Mouse (Mus musculus) layer of hippocampus, adult 2 months (tissue): ENCODE data around the gene Gucy2d. TPM values are rescaled to one million over a fixed set of nuclear protein-coding genes. Genes with fewer than 3 reads are reported as not detected.

Experiments used
- DNase-seq, 2 experiments: peaks; one replicate each; pipeline ENCODE4 v3.0.0; 2022; ENCODE audit warnings: low spot score in 2 of 2
- H3K27ac ChIP-seq: fragments of 200-600 bp; 2 replicates; pipeline ENCODE4 v1.8.1; 2022
- H3K4me3 ChIP-seq: fragments of 200-600 bp; 2 replicates; pipeline ENCODE4 v1.8.1; 2022; ENCODE audit warnings: mild to moderate bottlenecking
- CTCF ChIP-seq: fragments of 200-600 bp; conservative IDR thresholded peaks from 2 replicates; pipeline ENCODE4 v1.8.1; 2022; ENCODE audit warnings: antibody characterized with exemption, mild to moderate bottlenecking, moderate library complexity
- total RNA-seq, 2 experiments: library from RNA; stranded (reverse); gene quantifications; 2 replicates each; pipeline ENCODE4 v1.2.3; 2021

Gene Gucy2d
- total RNA-seq, 2 experiments from 2014 or later, result not detected

DNA sequence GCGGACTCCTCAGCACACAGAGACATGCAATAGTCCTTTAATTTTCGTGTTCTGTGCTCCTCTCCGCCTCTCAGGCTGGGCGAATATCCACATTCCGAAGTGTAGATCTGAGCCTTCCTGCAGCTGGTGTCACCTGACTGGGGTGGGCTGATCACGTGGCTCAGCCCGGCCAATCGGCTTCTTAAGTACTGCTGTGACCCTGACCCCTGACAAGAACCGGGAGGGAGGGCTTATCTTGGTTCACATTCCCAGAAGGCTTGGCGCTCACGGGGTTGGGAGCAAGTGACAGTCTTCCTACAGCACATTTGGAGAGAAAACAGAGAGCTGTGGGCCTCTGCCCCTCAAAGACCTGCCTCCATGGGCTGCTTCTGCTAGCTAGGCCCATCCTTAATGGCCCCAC lies 16.7 kb upstream of the Gucy2d start:
- no peak overlapping the region for H3K4me3 ChIP-seq
- no peak for DNase-seq
- H3K27ac ChIP-seq, result no peak overlapping the region
- TF ChIP-seq CTCF, result no peak

DNA sequence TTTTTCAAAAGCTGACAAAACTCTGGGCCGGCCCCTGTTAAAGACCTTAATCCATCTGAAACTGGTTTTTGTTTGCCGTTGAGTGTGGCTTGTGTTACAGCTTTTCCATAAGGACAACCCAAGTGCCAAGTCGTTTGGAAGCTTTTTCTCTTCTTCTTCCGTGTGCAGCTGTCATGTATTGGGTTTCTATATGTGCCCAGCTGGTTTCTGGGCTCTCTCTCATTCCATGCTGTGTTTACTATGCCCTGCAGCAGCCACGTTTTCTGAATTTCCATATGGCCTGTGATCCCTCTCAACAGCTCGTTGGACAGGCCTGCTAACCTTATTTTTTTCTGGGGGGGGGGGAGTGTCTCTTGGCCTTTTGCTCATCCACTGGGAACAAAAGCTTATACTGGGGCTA lies 15.8 kb upstream of the Gucy2d start:
- DNase-seq, result no peak
- no peak overlapping the region for H3K27ac ChIP-seq
- TF ChIP-seq CTCF, result no peak
- no peak overlapping the region for H3K4me3 ChIP-seq

DNA sequence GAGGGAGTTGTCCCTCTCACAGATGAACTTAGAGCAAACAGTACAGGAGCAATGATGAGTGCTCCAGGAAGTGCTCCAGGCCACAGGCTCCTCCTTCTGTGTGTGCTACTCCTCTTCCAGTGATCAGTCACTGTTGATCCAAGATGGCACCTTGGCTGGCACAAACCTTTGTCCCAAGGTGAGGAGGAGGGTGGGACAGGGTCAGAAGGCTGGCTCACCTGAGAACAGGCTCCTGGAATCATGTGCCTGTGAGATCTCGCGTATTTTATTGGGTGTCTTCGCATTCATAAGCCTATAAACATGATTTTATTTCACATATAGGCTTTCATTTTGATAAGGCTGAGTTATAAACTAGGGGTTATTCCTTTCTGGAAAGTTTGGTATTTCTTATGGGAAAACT lies 14.7 kb upstream of the Gucy2d start:
- no peak for DNase-seq
- TF ChIP-seq CTCF, result no peak
- Histone ChIP-seq H3K27ac (no peak overlapping the region), H3K4me3 (no peak overlapping the region)

DNA sequence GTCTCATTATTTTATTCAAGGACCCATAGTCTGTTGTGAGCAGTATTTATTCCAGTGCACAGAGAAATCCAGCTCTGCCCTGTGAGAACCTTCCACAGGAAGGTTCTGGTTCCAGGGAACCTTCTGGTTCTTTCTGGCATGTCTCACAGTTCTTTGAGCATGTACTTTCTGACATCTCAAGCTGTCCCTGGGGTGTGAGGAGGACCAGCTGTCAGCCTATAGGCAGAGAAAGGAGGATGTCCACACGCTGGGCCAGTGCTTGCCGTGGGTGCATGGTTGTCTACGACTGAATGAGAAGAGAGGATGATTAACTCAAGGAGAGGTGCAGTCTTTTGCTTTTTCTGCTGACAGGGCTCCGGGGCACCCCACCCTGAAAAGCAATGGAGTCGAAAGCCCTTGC lies 13.6 kb upstream of the Gucy2d start:
- DNase-seq, result no peak
- no peak for TF ChIP-seq CTCF
- no peak overlapping the region for H3K27ac ChIP-seq
- no peak overlapping the region for H3K4me3 ChIP-seq

GRCm38 (mm10) chr7:98427115-98427835 lies 12.9 kb upstream of the Gucy2d start:
- H3K27ac ChIP-seq, result no peak overlapping the region
- TF ChIP-seq CTCF, result no peak
- no peak for DNase-seq
- no peak overlapping the region for H3K4me3 ChIP-seq

DNA sequence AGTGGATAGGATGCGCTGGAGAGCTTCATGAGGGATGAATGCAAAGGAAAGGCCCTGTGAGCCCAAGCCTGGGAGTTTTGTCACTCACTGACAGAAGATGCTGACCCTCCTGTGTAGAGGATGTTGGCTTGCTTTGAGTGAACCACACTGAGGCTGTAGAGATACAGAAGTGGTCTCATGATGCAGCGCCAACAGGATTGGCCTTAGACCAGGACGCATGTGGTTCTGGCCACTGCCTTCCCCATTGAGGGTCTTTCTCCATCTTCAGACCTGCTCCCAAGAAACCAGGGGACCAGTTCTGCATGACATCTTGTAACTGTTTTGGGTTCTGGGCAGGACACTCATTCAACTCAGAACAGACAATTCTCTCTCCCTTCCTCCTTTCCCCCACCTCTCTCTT lies 10.6 kb upstream of the Gucy2d start:
- no peak for TF ChIP-seq CTCF
- DNase-seq, result no peak
- Histone ChIP-seq H3K27ac (no peak overlapping the region), H3K4me3 (no peak overlapping the region)

DNA sequence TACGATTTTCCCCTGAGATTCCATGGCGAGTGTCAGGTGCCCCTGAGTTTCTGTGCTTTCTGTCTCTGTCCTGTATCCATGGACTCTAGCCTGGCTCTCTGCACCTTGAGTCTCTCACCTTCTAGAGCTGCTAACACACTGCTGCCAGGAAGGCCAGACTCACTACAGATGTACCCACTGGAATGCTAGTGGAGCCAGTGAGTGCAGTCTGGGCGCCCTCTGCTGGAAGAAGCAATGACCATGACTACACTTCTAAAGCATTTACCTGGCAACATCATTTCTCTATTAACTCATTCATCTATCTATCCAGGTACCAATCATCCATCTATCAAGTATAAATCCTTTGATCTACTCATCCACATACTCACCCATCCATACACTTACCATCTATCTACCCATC lies 9.4 kb upstream of the Gucy2d start:
- peak; percentile 34 to 61 for DNase-seq
- TF ChIP-seq CTCF, result peak; percentile 95
- H3K4me3 ChIP-seq, result no peak overlapping the region
- no peak overlapping the region for H3K27ac ChIP-seq

DNA sequence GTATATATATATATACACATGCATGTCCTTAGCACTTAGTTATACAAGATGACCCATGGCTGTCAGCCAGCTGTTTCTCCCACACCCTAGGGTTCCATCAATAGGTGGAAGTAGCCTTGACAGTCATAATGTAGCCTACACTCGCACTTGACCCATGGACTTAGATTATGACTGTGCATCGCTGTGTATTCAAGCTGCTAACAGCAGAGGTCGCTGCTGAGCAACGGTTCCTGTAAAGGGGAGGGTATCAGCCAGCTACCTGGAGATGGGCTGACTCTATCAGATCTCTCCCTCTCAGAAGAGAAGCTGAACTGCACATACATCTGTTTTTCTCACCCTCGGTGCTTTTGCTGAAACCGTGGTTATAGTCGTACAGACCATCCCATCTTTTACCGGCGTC lies 2.6 kb upstream of the Gucy2d start:
- peak in 1 of 2 experiments; percentile 57 for DNase-seq
- TF ChIP-seq CTCF, result peak; percentile 86
- H3K4me3 ChIP-seq, result no peak overlapping the region
- H3K27ac ChIP-seq, result no peak overlapping the region

DNA sequence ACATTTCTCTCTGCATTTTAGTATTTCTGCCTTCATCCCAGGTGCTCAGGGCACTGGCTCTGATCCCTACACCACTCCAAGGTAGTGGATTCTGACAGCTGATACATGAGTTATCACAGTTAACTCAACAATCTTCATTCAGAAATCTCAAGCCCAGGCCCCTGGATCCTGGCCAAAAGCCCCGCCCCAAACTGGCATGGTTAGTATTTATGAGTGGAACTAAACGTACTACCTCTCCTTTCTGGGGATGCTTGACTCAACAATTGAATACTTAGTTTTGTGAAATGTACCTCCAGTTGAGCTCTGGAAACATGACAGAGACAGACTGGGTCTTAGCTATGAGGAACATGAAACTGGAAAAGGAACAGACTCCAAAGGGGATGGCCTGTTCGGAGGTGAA lies 6.7 kb downstream of the Gucy2d start:
- TF ChIP-seq CTCF, result no peak
- no peak for DNase-seq
- H3K4me3 ChIP-seq, result no peak overlapping the region

GRCm38 (mm10) chr7:98447585-98448308 lies 7.5 kb downstream of the Gucy2d start:
- Histone ChIP-seq H3K4me3 (no peak overlapping the region), H3K27ac (no peak overlapping the region)
- DNase-seq, result peak; percentile 25 to 37
- peak; percentile 82 for TF ChIP-seq CTCF

More for the DNA sequence above, 6.7 kb downstream of the Gucy2d start:
- H3K27ac ChIP-seq, result no peak overlapping the region

- Histone ChIP-seq H3K27ac (no peak overlapping the region), H3K4me3 (no peak overlapping the region)
- no peak for TF ChIP-seq CTCF
- no peak for DNase-seq
Measured at GRCm38 (mm10) chr7:98448309-98448630, 8.1 kb downstream of the Gucy2d start.

- Histone ChIP-seq H3K27ac (no peak overlapping the region), H3K4me3 (no peak overlapping the region)
- TF ChIP-seq CTCF, result no peak
- DNase-seq, result no peak
Measured at GRCm38 (mm10) chr7:98449696-98450095, 9.5 kb downstream of the Gucy2d start.

DNA sequence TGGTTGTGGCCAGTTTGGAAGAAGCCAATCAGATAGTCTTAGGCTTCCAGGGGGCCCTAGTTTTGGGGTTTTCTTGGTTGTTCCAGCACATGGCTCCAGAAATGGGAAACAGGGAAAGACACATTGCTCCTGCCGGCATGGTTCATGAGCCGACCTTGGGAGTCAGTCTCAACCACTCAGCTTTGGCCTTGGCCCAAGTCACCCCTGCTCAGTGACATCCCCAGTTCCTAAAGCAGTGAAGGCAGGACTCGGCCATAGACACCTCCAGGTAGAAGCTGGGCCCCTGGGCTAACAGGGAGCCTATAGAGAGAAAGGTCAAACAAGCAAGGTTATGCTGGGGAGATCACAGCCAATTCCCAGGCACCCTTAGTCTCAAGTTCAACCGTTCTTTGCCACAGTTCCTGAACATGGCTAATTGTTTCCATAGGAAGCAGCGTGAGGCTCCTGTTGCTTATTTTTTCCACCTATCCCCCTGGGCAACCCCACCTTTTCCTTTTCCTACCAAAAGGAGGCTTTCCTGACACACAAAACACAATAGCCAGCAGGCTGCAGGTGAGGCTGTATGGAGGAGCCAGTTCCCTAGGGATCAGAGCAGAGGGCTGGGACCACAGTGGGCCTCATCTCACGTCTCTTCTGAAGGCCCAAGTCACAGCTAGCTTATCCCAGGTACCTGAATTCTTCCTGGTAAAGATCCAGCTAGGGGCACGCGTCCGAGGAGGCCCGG lies 14.3 kb downstream of the Gucy2d start:
- TF ChIP-seq CTCF, result no peak
- no peak overlapping the region for H3K4me3 ChIP-seq
- H3K27ac ChIP-seq, result no peak overlapping the region
- no peak for DNase-seq
